Mouse (Mus musculus) liver, adult 2 months (tissue): Measurements from ENCODE around the gene 1500011B03Rik.

Source experiments
- CTCF ChIP-seq: fragments of 200-500 bp; IDR thresholded peaks from 2 replicates; pipeline ENCODE4 v1.5.1; 2011; ENCODE audit warnings: low read depth, low read length, control low read depth
- POLR2A ChIP-seq: fragments of 200-500 bp; IDR thresholded peaks from 2 replicates; pipeline ENCODE4 v1.6.1; 2011; ENCODE audit warnings: low read length, control low read depth; ENCODE audit not compliant: insufficient read depth; ENCODE audit errors: extremely low read depth

DNA sequence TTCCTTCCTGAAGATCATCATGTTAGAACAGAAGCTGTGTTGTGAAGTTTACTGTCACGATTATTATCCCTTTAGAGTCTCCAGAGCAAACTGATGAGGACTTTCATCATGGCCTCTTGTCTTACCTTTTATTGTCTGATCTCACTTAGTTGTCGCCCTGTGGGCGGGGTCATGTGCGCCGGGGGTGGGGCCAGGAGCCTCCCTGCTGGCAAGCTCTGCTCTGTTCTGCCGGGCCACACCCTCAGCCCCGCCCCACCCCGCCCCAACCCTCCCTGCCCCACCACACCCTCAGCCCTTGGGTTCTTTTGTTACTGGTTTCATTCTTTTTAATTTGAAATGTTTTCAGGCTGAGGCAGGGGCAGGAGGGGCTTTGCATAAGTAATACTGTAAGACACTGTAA lies 22.2 kb downstream of the 1500011B03Rik start:
- no peak for TF ChIP-seq POLR2A
- no peak for TF ChIP-seq CTCF
